Comparison of ENCODE assay signal across 16 mouse cellular contexts in the genomic region with DNA sequence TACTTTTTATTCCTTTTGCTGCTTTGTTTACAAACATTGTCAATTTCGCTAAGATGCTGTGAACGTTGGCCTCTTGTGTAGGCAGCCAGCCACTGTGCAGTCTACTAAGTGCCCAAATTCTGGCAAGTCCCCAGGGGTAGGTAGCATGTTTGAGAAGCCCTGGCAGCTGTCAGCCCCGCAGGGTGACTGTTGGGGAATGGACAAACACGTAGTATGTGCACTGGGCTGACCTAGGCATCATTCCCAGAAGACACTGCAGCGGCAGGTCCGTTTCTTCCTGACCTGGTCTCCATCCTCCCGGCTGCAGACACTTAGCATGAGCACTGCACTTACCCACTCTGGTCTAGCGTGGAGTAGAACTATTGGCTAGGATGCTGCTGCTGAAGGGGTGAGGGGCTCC. TPM values are rescaled to one million over a fixed set of nuclear protein-coding genes. Genes with fewer than 3 reads are reported as not detected.
DNase-seq lines count a peak whose midpoint lies in the region; ATAC-seq and TF ChIP-seq lines count a peak whose summit lies in the region.
"Had no signal": no experiment of that assay in that cellular context is flagged by ENCODE, and none has a peak within 500 bp of the region (broad histone marks: within the 10 kb centered on the region; RNA-seq: fewer than 3 reads in every experiment).

No protein-coding gene starts in this region.

- WGBS in heart, adult 2 months, result 64% methylated on average over 8 of the region's 8 CpGs
- 87% methylated on average over 8 of the region's 8 CpGs for WGBS in heart, embryonic 10.5 days
- 88% methylated on average over 8 of the region's 8 CpGs for WGBS in midbrain, embryonic 11.5 days

- TF ChIP-seq POLR2A in heart, adult 2 months (IDR thresholded peaks at IDR 0.05; ENCODE audit: insufficient read depth, low read depth, low read length), result no peak

- H3K79me2 ChIP-seq in heart, adult 2 months (replicated peaks; ENCODE audit: control insufficient read depth, insufficient read depth, low read length), result no peaks in the 10 kb centered on the region

- intact Hi-C loops in heart, adult 2 months (cut with DNase I), result no loop called here

- H3K4me1 ChIP-seq in heart, adult 2 months (ENCODE audit: control insufficient read depth, insufficient read depth, low read length), result no peaks in the 10 kb centered on the region
- peaks cover 23% of the 10 kb centered on the region for H3K4me1 ChIP-seq in heart, embryonic 10.5 days
- H3K4me1 ChIP-seq in midbrain, embryonic 11.5 days (ENCODE audit: control insufficient read depth, insufficient read depth, low read length), result 0 out of 2 replicates have a peak, but pooled peaks cover 2% of the 10 kb centered on the region
- H3K4me1 ChIP-seq: stomach, embryonic 15.5 days had no signal

- H3K27me3 ChIP-seq in heart, adult 2 months (ENCODE audit: control insufficient read depth, insufficient read depth, low read length), result no peaks in the 10 kb centered on the region
- no peaks in the 10 kb centered on the region for H3K27me3 ChIP-seq in heart, embryonic 10.5 days (ENCODE audit: insufficient read depth, poor library complexity, severe bottlenecking)
- no peaks in the 10 kb centered on the region for H3K27me3 ChIP-seq in midbrain, embryonic 11.5 days (ENCODE audit: control insufficient read depth, insufficient read depth, low read length)
- H3K27me3 ChIP-seq: limb, embryonic 13.5 days; stomach, embryonic 15.5 days had no signal

- H3K4me3 ChIP-seq in heart, adult 2 months, result no peak overlapping the region
- H3K4me3 ChIP-seq in heart, embryonic 10.5 days, result no peak overlapping the region
- no peak overlapping the region for H3K4me3 ChIP-seq in midbrain, embryonic 11.5 days (ENCODE audit: low read depth, low read length)
- H3K4me3 ChIP-seq: limb, embryonic 13.5 days; stomach, embryonic 15.5 days had no signal

- no peaks in the 10 kb centered on the region for H3K36me3 ChIP-seq in heart, adult 2 months (ENCODE audit: control insufficient read depth, insufficient read depth, low read length)
- H3K36me3 ChIP-seq in heart, embryonic 10.5 days, result peaks cover 85% of the 10 kb centered on the region
- H3K36me3 ChIP-seq in midbrain, embryonic 11.5 days (ENCODE audit: control insufficient read depth, insufficient read depth, low read length), result peaks cover 24% of the 10 kb centered on the region; the same call in 1 of the 2 replicates

- H3K9ac ChIP-seq in heart, adult 2 months (ENCODE audit: low read depth, low read length), result no peak overlapping the region
- H3K9ac ChIP-seq in midbrain, embryonic 11.5 days (ENCODE audit: low read length), result no peak overlapping the region
- H3K9ac ChIP-seq: limb, embryonic 13.5 days; lung, embryonic 14.5 days; stomach, embryonic 15.5 days had no signal

- no peak; the same call in 1 of the 2 replicates for ATAC-seq in midbrain, embryonic 11.5 days (ENCODE audit: low FRiP score)
- no peak for ATAC-seq in erythroid progenitor cell, adult 5-6 weeks (replicated peaks; ENCODE audit: low FRiP score, poor library complexity, severe bottlenecking)

- H3K4me2 ChIP-seq in midbrain, embryonic 11.5 days, result no peak overlapping the region
- H3K4me2 ChIP-seq: limb, embryonic 13.5 days; lung, embryonic 14.5 days; stomach, embryonic 15.5 days had no signal

- no peak for TF ChIP-seq CTCF in heart, adult 2 months (IDR thresholded peaks at IDR 0.05)

- no peak for TF ChIP-seq EP300 in heart, adult 2 months (IDR thresholded peaks at IDR 0.05; ENCODE audit: insufficient read depth, low read depth, low read length)

- DNase-seq in heart, adult 2 months, result peak; percentile 46 to 59
- no peak for DNase-seq in heart, embryonic 10.5 days (ENCODE audit: low spot score)
- DNase-seq in cerebellum, adult 11 months, result peak; percentile 50
- peak; percentile 68 to 70 for DNase-seq in cerebellum, adult 18-20 months
- no peak for DNase-seq in midbrain, embryonic 11.5 days (ENCODE audit: low spot score, missing footprints)
- no peak for DNase-seq in ovary, adult 18-20 months (ENCODE audit: low spot score)
- DNase-seq: adrenal gland, postnatal 25 days; kidney, adult 9 months; lung, embryonic 14.5 days had no signal

- H3K27ac ChIP-seq in heart, adult 2 months, result no peak overlapping the region
- no peak overlapping the region for H3K27ac ChIP-seq in heart, embryonic 10.5 days
- peak overlapping the region; percentile 44; the same call in 1 of the 2 replicates for H3K27ac ChIP-seq in midbrain, embryonic 11.5 days (ENCODE audit: low read depth, low read length)
- H3K27ac ChIP-seq: limb, embryonic 13.5 days; stomach, embryonic 15.5 days had no signal

- no peaks in the 10 kb centered on the region for H3K9me3 ChIP-seq in heart, embryonic 10.5 days
- H3K9me3 ChIP-seq in midbrain, embryonic 11.5 days (ENCODE audit: control insufficient read depth, low read length), result no peaks in the 10 kb centered on the region
- H3K9me3 ChIP-seq: limb, embryonic 13.5 days; stomach, embryonic 15.5 days had no signal

RNA-seq across cellular contexts. Expression of a gene that starts 54.1 kb away (rescaled TPM):
- 10 to 100 TPM; 13.1 to 26.9 TPM for total RNA-seq in heart, adult 2 months (2021)
- 17.9 and 32.1 TPM in 2 replicates for polyA plus RNA-seq in heart, adult 2 months (2012; rRNA removed)
- 35.8 and 58.5 TPM in 2 replicates for polyA plus RNA-seq in heart, embryonic 10.5 days (2016; fragmentation: Nextera tagmentation; extraction: Ambion mirVana)
- polyA plus RNA-seq in midbrain, embryonic 11.5 days (2014; fragmentation: Nextera tagmentation; extraction: Ambion mirVana), result 48.8 and 53.4 TPM in 2 replicates
- 16.3 and 41.1 TPM in 2 replicates for total RNA-seq in erythroid progenitor cell, adult 5-6 weeks (2015; ENCODE audit: low replicate concordance)
- 42.2 and 94.6 TPM in 2 replicates for total RNA-seq in erythroid progenitor cell, adult 5-6 weeks (2017; ENCODE audit: low replicate concordance)

RNA-seq across cellular contexts. Expression of a gene that starts 58.9 kb away (rescaled TPM):
- total RNA-seq in heart, adult 2 months (2021), result not detected
- polyA plus RNA-seq in heart, adult 2 months (2012; rRNA removed), result not detected in 2 replicates
- not detected in 2 replicates for polyA plus RNA-seq in heart, embryonic 10.5 days (2016; fragmentation: Nextera tagmentation; extraction: Ambion mirVana)
- polyA plus RNA-seq in midbrain, embryonic 11.5 days (2014; fragmentation: Nextera tagmentation; extraction: Ambion mirVana), result 0.14 TPM in 1 of 2 replicates, not detected in the other
- total RNA-seq in erythroid progenitor cell, adult 5-6 weeks (2015; ENCODE audit: low replicate concordance), result not detected in 2 replicates
- not detected in 2 replicates for total RNA-seq in erythroid progenitor cell, adult 5-6 weeks (2017; ENCODE audit: low replicate concordance)
- total RNA-seq: adrenal gland, postnatal 25 days; common myeloid progenitor, adult 5-6 weeks; gastrocnemius, adult 8-10 months; heart, postnatal 36 days; layer of hippocampus, postnatal 25 days had no signal
- polyA plus RNA-seq: limb, embryonic 13.5 days; lung, embryonic 14.5 days had no signal

Comparison
In these comparisons a context has a peak if more than half of its experiments do, and no peak if none do; other contexts are left out.
1. DNase-seq: peak in heart, adult 2 months (2 of 2), cerebellum, adult 11 months (single experiment) and cerebellum, adult 18-20 months (2 of 2); none in heart, embryonic 10.5 days (single experiment), midbrain, embryonic 11.5 days (single experiment) and ovary, adult 18-20 months (single experiment).